Mouse (Mus musculus): ENCODE measurements around the gene Chst11.

The Chst11 gene

GRCm38 (mm10) chr10:83076816-83077215 lies 91.5 kb downstream of the Chst11 start:
- no peak for DNase-seq (ENCODE audit: low read depth, low spot score)

- DNase-seq (ENCODE audit: low read depth, low spot score), result no peak
These were observed 93.4 kb downstream of the Chst11 start for GRCm38 (mm10) chr10:83078723-83079122.

GRCm38 (mm10) chr10:83079755-83080154 lies 94.5 kb downstream of the Chst11 start:
- no peak for DNase-seq (ENCODE audit: low read depth, low spot score)

- no peak for DNase-seq (ENCODE audit: low read depth, low spot score)
These were observed 95.0 kb downstream of the Chst11 start for GRCm38 (mm10) chr10:83080275-83080741.

GRCm38 (mm10) chr10:83080930-83081329 lies 95.6 kb downstream of the Chst11 start:
- DNase-seq (ENCODE audit: low read depth, low spot score), result no peak

- peak; percentile 55 for DNase-seq (ENCODE audit: low read depth, low spot score)
These were observed 98.6 kb downstream of the Chst11 start for GRCm38 (mm10) chr10:83083946-83084345.

GRCm38 (mm10) chr10:83088318-83088717 lies 103.0 kb downstream of the Chst11 start:
- DNase-seq (ENCODE audit: low read depth, low spot score), result no peak

GRCm38 (mm10) chr10:83088826-83089225 lies 103.5 kb downstream of the Chst11 start:
- DNase-seq (ENCODE audit: low read depth, low spot score), result peak; percentile 34

GRCm38 (mm10) chr10:83090185-83090584 lies 104.9 kb downstream of the Chst11 start:
- no peak for DNase-seq (ENCODE audit: low read depth, low spot score)

- DNase-seq (ENCODE audit: low read depth, low spot score), result no peak
These were observed 108.4 kb downstream of the Chst11 start for GRCm38 (mm10) chr10:83093705-83094104.

GRCm38 (mm10) chr10:83094248-83094647 lies 109.0 kb downstream of the Chst11 start:
- no peak for DNase-seq (ENCODE audit: low read depth, low spot score)

- no peak for DNase-seq (ENCODE audit: low read depth, low spot score)
These were observed 109.8 kb downstream of the Chst11 start for GRCm38 (mm10) chr10:83094821-83095725.

- no peak for DNase-seq (ENCODE audit: low read depth, low spot score)
These were observed 111.0 kb downstream of the Chst11 start for GRCm38 (mm10) chr10:83096257-83096656.

GRCm38 (mm10) chr10:83098940-83099339 lies 113.6 kb downstream of the Chst11 start:
- DNase-seq (ENCODE audit: low read depth, low spot score), result no peak

GRCm38 (mm10) chr10:83099669-83100068 lies 114.4 kb downstream of the Chst11 start:
- no peak for DNase-seq (ENCODE audit: low read depth, low spot score)

- no peak for DNase-seq (ENCODE audit: low read depth, low spot score)
These were observed 115.6 kb downstream of the Chst11 start for GRCm38 (mm10) chr10:83100890-83101289.

- no peak for DNase-seq (ENCODE audit: low read depth, low spot score)
These were observed 116.3 kb downstream of the Chst11 start for GRCm38 (mm10) chr10:83101421-83102207.

GRCm38 (mm10) chr10:83102745-83103144 lies 117.4 kb downstream of the Chst11 start:
- no peak for DNase-seq (ENCODE audit: low read depth, low spot score)

- DNase-seq (ENCODE audit: low read depth, low spot score), result no peak
These were observed 118.9 kb downstream of the Chst11 start for GRCm38 (mm10) chr10:83104221-83104620.

GRCm38 (mm10) chr10:83106152-83106746 lies 121.0 kb downstream of the Chst11 start:
- DNase-seq (ENCODE audit: low read depth, low spot score), result no peak

- no peak for DNase-seq (ENCODE audit: low read depth, low spot score)
These were observed 122.1 kb downstream of the Chst11 start for GRCm38 (mm10) chr10:83107385-83107784.
